Mouse (Mus musculus) embryo, embryonic 11 days (tissue): ENCODE measurements at regions not wholly inside any gene's neighbourhood (a gene's known extent, or its start where the extent isn't known, plus 50 kb on each side); places are given as distances from the start of the nearest gene placed in this dataset.

Experiments used
- DNase-seq: peaks from one replicate; pipeline ENCODE4 v3.0.0-alpha.2; 2015

DNA sequence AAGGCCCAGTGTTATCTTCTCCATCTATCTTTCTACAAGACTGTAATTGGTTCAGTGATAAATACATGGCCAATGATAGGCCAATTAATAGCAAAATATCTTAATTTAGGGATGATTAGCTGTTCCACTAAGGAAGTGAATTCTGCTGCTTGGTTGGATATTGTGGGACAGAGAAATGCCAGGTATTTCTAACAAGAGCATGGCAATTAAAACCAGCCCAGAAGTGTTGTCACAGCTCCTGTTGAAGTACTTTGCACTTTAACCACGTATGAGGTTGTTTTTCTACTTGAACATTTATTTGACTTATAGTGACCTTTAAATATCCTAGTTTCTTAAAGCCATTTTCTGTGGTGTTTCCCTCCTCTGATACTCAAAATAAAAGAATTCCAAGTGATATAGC lies 65.7 kb upstream of the Acsl4 start:
- DNase-seq: no peak

DNA sequence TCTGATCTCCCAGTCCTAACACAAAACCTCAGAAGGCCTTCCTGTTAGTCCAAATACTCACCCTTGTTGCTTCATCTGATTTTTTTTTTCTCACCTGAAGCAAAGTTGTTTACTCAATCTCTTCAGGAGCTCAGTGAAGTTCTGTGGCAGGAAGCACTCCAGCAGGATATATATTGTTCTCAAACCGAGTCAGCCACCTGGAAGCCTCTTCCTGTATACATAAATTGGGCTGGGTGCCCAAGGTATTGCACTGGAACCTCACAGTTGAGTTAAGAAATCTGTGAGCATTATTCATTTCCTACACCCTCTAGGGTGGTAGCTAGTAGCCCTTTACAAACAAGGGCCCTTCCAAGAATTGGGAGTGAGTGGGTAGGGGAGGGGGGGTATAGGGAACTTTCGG lies 73.8 kb upstream of the Acsl4 start:
- DNase-seq: no peak

- no peak for DNase-seq
These were observed 74.4 kb upstream of the Acsl4 start for GRCm38 (mm10) chrX:142464756-142465155.

- DNase-seq: peak; percentile 46
These were observed 77.5 kb upstream of the Acsl4 start for GRCm38 (mm10) chrX:142467850-142468256.

DNA sequence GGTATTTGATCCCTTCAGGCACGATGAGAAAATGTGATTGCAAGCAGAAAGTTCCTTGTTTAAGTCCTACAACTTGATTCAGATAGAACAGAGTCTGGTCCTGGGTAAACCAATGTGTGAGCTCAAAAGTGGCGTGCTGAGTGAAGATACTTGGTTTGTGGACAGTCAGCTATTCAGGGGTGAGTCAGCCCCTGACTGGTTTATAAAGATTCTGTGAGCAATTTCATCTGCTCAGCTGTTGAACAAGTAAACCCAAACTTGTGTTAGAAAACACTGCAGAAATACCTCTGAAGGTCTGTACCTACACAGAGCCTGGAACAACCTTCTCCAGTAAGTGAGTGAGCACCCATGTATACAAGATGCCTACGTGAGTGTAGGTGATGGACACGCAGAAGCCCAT lies 78.1 kb upstream of the Acsl4 start:
- no peak for DNase-seq

DNA sequence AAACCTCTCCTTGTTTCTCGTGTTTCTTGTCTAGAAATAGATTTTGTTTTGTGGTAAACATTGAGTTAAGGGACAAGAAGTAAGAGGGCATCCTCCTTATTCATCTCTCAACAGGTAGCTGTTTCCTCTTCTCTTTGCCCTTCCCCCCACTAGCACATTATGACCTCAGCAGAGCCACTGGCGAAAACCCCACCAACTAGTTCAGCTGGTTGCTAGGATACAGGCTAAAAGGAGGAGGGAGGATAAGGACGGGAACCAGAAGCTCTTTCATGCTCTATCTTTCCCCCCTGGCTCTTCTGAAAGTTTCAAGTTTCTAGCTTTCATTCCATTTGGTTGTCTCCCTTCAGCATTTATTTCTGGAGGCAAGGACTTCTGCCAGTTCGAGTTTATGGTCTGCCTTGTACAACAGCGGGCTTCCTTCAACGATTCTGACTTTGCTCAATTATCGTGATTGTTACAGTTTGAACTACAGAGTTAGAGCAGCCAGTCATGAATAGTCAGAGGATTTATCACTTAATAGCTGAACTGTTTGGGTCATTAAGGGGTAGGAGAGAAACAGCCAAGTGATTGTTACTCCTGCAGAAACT lies 78.8 kb upstream of the Acsl4 start:
- peak; percentile 60 for DNase-seq

DNA sequence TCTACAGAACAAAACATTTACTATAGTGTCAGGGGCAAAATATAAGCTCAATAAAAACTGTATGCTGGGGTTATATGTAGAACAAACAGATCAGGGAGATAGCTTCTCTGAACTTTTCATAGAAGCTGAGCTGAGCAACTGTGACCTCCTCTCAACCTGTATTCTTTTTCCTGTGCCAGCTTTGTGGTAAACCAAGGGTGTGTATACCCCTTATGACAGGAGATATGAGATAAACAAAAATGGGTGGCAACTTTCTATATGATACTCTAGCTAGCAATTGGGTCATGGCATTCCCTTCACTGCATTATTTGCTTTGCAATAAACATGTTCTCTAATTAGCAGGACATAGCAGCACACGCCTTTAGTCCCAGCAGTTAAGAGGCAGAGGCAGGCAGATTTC lies 79.7 kb upstream of the Acsl4 start:
- DNase-seq: no peak

DNA sequence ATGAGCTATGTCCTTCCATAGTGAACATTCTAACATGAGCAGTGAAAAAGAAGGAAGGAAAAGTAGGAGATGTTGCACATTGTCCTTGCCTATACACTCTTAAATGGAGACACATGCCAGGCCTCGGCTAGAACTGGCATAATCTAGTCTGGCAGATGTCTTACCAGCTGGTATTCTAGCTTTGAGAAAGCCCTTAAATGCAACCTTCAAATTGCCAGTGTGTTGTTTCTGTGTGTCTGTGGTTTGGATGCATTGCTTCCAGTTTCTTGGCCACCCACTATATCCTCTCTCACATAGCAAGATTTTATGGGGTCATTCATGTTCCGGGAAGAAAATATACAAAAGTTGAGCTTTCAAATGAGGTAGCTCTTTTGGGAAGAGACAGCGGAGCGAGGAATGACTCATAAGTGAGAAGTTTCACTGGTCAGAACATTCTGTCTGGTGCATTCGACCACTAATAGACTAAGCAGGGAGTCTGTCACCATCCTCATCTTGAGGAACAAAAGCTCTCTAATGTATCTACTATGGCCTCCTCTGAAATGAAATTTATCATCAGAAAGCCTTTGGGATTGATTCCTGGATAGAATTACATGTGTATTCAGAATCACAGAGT lies 91.0 kb upstream of the Acsl4 start:
- DNase-seq: no peak

DNA sequence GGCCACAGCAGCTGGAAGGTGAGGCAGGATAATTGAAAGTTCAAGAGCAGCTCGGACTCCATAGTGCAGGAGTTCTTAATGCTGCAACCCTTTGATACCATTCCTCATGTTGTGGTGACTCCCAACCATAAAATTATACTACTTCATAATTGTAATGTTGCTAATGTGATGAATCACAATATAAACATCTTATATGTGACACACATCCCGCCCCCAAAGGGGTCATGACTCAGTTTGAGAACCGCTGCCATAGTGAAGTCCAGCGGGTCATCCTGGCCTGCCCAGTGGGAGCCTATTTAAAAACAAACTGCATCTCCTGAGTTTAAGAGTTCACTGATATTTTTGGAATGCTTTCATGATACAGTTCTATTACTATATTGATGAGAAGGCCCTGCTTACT lies 97.7 kb upstream of the Acsl4 start:
- no peak for DNase-seq

GRCm38 (mm10) chrX:142490093-142490717 lies 99.9 kb upstream of the Acsl4 start:
- DNase-seq: no peak

DNA sequence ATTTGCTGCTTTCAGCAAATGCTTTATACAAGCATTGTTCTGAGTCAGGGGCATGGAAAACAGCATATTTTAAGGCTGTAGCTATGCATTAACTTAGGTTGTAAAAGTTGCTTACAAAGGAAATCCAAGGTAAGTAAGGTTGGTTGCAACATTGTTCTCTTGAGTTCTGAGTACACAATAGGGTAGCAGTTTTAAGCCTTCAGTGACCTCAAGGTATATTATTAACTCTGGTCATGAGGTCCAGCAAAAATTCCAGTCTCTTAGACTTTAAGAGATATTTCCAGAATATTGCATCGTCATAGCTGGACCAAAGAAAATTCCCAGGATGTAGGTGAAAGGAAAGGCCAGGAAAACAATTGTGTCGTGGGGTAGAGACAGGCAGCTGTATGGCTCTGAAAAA lies 110.8 kb upstream of the Acsl4 start:
- no peak for DNase-seq

- no peak for DNase-seq
These were observed 114.6 kb upstream of the Acsl4 start for GRCm38 (mm10) chrX:142504962-142505361.

- DNase-seq: no peak
These were observed 117.1 kb upstream of the Acsl4 start for GRCm38 (mm10) chrX:142507475-142507874.

- DNase-seq: no peak
These were observed 126.2 kb upstream of the Acsl4 start for GRCm38 (mm10) chrX:142516406-142517131.

GRCm38 (mm10) chrX:142517205-142517604 lies 126.9 kb upstream of the Acsl4 start:
- no peak for DNase-seq

DNA sequence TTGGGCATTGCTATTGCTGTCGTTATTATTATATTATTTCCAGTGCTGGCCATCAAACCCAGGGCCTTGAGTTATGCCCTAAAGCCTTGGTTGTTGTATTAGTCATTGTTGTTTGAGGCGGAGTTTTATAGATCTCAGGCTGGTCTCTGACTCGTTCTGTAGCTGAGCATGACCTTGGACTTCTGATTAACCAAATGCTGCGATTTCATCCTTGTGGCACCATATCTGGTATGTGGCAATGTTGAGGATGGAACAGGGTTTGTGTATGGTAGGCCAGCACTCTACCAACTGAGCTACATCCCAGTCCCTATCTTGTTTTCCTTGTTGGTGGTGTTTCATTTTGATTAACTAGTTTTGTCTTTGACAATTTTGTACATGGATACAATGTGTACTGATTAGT lies 130.7 kb upstream of the Acsl4 start:
- no peak for DNase-seq

DNA sequence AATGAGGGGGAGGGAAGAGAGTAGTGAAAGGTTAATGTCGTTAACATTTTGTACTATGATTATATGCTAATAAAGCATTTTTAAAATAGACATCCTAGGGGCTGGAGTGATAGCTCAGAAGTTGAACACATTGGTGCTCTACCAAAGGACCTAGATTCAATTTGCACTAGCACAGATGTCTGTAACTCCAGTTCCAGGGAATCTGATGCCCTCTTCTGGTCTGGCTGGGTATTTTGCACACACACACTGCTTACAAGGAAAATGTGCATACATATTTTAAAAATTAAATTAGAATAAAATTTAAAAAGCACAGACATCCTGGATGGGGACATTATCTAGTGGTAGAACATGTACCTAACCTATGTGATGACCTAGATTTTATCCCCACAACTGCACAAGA lies 136.6 kb upstream of the Acsl4 start:
- peak; percentile 27 for DNase-seq

- peak; percentile 26 for DNase-seq
These were observed 139.6 kb upstream of the Acsl4 start for GRCm38 (mm10) chrX:142529892-142530291.

DNA sequence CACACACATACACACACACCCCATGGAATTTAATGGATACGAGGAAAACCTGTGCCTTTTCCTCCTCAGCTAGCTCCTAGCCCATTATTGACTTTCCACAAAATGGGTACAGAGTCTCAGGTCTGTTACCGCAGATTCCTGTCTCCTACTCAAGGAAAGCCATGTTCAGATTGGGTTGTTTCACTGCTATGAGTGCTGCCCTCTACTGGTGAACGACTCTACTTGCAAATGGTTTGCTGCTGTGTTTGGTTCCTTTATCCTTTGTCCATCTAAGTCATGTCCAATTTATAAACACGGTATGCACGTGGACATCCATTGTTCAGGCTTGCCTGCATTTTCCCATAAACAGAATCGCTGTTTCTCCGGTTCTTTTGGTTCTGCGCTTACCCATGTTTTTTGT lies 144.4 kb upstream of the Acsl4 start:
- peak; percentile 68 for DNase-seq

- no peak for DNase-seq
These were observed 145.2 kb upstream of the Acsl4 start for GRCm38 (mm10) chrX:142535540-142535939.

DNA sequence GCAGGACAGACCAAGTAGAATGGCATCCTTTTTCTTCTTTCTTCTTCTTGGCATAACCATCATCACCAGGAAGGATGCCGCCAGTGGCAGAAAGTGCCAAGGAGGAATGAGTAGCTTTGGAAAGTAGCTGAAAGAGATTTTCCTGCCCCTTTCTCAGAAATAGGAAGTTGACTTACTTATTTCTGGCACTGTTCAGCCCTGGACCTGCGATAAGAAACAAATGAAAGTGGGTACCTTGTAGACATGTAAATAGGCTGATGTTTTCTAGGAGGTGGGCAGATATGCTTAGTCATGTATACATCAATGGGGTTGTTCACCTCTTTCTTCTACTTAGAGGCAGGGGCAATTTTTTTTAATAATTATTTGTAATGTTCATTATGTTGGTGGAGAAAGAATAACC lies 145.3 kb upstream of the Tmem164 start:
- no peak for DNase-seq

GRCm38 (mm10) chrX:142537259-142537963 lies 143.8 kb upstream of the Tmem164 start:
- no peak for DNase-seq

GRCm38 (mm10) chrX:142540264-142540663 lies 140.9 kb upstream of the Tmem164 start:
- peak; percentile 82 for DNase-seq
